Mouse (Mus musculus) cortical plate, adult 2 months (tissue): ENCODE measurements around the gene Tnfsf10.

Source experiments
- CTCF ChIP-seq: fragments of 200-500 bp; IDR thresholded peaks from 2 replicates; pipeline ENCODE4 v1.5.1; 2011; ENCODE audit warnings: mild to moderate bottlenecking, control low read depth, low read length; ENCODE audit not compliant: insufficient read depth; ENCODE audit errors: extremely low read depth
- POLR2A ChIP-seq: fragments of 200-500 bp; IDR thresholded peaks from 2 replicates; pipeline ENCODE4 v1.6.1; 2011; ENCODE audit warnings: mild to moderate bottlenecking, low read length, control low read depth; ENCODE audit not compliant: insufficient read depth; ENCODE audit errors: extremely low read depth

DNA sequence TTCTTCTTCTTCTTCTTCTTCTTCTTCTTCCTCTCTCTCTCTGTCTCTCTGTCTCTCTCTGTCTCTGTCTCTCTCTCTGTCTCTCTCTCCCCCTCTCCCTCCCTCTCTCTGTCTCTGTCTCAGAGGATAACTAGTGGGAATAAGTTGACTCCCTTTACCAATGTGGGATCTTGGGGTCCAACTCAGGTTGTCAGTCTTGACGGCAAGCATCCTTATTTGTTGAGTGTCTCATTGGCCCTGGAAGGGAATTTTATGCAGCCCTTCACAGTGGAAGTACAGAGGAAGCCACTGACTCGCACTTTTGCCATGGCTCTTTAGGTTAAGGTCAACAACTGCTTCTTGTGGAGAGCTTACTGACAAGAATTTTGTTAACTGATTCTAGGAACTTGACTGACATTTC is 28.5 kb upstream of the Tnfsf10 start:
- TF ChIP-seq CTCF (no peak), POLR2A (no peak)
